Mouse (Mus musculus) gastrocnemius, postnatal 10 days (tissue): ENCODE measurements around the gene Gstm7. TPM values are rescaled to one million over a fixed set of nuclear protein-coding genes. Genes with fewer than 3 reads are reported as not detected.

Experiments
- DNase-seq: peaks from one replicate; pipeline ENCODE4 v3.0.0; 2021; ENCODE audit warnings: mixed read lengths
- total RNA-seq, 2 experiments: library from RNA; stranded (reverse); gene quantifications; 2 replicates each; pipeline ENCODE4 v1.2.3; 2021

Gstm7 gene
- total RNA-seq, 2 experiments from 2014 or later, result 8.6 to 11.2 TPM

DNA sequence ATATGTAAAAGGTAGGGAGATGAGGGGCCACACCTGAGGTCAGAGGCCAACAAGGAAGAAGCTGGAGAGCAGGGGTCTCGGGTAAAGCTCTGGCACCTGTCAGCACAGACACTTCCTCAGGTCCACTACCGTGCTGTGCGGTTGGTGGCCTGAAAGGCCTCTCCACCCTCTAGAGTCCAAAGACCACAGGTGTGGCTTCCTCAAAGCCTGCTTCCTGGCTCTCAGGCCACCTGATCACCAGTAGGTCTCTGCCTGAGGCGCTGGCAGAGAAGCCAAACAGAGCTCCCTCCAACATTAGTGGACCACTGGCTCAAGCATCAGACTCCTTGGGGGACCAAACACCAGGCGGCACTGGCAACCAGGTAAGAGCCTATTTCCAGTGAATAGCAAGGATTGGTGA, 54.6 kb downstream of the Gstm7 start, which contains the start of gene Eps8l3:
Eps8l3 (plus strand) TSS at position 225 of the 400 bp plus-strand sequence.
- no peak for DNase-seq

Other genes with a start within 250 kb of the Gstm7 start
- 10 to 100 TPM; 47.4 to 53.9 TPM for gene Ahcyl1, start 235.3 kb downstream of the Gstm7 start, total RNA-seq
- gene Csf1, start 171.3 kb downstream of the Gstm7 start, total RNA-seq, result 10 to 100 TPM; 14.2 to 21.4 TPM
- gene Eps8l3, start 54.6 kb downstream of the Gstm7 start, total RNA-seq, result not detected
- gene Gstm5, start 36.0 kb downstream of the Gstm7 start, total RNA-seq, result 10 to 100 TPM; 51.5 to 56.1 TPM
- 1 to 10 TPM in 1 of 2 experiments, under 1 TPM in 1; 0.84 to 1.0 TPM for gene Gstm6, start 11.9 kb upstream of the Gstm7 start, total RNA-seq
- gene Gstm3, start 37.5 kb upstream of the Gstm7 start, total RNA-seq, result not detected
- 10 to 100 TPM; 33.3 to 39.0 TPM for gene Gstm2, start 54.6 kb upstream of the Gstm7 start, total RNA-seq
- gene Gstm1, start 86.2 kb upstream of the Gstm7 start, total RNA-seq, result 10 to 100 TPM; 61.3 to 67.2 TPM
- gene Gstm4, start 113.1 kb upstream of the Gstm7 start, total RNA-seq, result 10 to 100 TPM in 1 of 2 experiments, 1 to 10 TPM in 1; 9.8 to 10.4 TPM
- gene Ampd2, start 154.8 kb upstream of the Gstm7 start, total RNA-seq, result 10 to 100 TPM in 1 of 2 experiments, 1 to 10 TPM in 1; 9.5 to 15.0 TPM
- gene Gnat2, start 161.0 kb upstream of the Gstm7 start, total RNA-seq, result under 1 TPM in 1 of 2 experiments, not detected in 1; 0.54 TPM
- 10 to 100 TPM; 28.2 to 33.2 TPM for gene Gnai3, start 214.3 kb upstream of the Gstm7 start, total RNA-seq
- under 1 TPM; 0.14 to 0.27 TPM for gene Gpr61, start 223.1 kb upstream of the Gstm7 start, total RNA-seq